Mouse (Mus musculus): ENCODE measurements around the gene Aars. TPM values are rescaled to one million over a fixed set of nuclear protein-coding genes. Genes with fewer than 3 reads are reported as not detected.
"Not testable (repeated sequence)": the region's sequence is repeated elsewhere in the genome, so short reads cannot be mapped to it uniquely, and the experiment has no call there.

The Aars gene
- polyA plus RNA-seq, 1 experiment: 192 TPM

DNA sequence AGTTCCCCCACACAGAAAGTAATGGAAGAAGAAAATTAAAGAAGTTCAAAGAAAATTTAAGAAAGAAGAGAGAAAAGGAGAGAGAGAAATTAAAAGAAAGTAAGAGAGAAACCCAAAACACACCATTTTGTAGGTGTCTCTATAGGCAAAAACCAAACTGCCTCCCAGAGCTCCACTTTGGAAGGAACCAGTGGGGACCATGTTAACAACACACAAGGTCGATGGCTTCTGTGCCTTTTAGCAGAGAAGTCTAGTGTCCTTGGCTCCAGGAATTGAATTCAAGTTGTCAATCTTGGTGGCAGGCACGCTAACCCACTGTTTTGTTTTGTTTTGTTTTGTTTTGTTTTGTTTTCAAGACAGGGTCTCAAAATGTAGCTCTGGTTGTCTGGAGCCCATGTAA is 29.9 kb downstream of the Aars start:
- no peak overlapping the region for H3K27ac ChIP-seq (ENCODE audit: insufficient read depth, low read length)
- peaks cover 10% of the 10 kb centered on the region for H3K4me1 ChIP-seq (ENCODE audit: control insufficient read depth, insufficient read depth, low read length)
- no peak overlapping the region for H3K4me3 ChIP-seq (ENCODE audit: insufficient read depth, low read length)
- no peak for TF ChIP-seq POLR2A (IDR thresholded peaks at IDR 0.05; ENCODE audit: low read depth, low read length)
- TF ChIP-seq CTCF (IDR thresholded peaks at IDR 0.05; ENCODE audit: borderline replicate concordance, insufficient read depth, low read length): no peak

DNA sequence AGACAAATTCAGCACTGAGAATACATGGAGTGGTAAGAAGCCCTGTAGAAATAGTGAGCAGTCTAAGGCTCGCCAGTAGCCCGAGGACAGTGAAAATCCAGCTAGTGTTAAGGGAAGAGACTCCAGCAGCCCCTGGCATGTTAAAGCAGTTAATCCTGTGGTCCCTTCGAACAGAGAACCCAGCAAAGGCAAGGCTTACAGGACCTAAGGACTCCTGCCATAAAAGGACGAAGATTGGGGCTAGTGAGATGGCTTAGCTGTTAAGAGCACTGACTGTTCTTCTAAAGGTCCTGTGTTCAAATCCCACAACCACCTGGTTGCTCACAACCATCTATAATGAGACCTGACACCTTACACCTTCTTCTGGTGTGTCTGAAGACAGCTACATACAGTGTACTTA is 33.4 kb downstream of the Aars start:
- no peaks in the 10 kb centered on the region for H3K4me1 ChIP-seq (ENCODE audit: control insufficient read depth, insufficient read depth, low read length)

DNA sequence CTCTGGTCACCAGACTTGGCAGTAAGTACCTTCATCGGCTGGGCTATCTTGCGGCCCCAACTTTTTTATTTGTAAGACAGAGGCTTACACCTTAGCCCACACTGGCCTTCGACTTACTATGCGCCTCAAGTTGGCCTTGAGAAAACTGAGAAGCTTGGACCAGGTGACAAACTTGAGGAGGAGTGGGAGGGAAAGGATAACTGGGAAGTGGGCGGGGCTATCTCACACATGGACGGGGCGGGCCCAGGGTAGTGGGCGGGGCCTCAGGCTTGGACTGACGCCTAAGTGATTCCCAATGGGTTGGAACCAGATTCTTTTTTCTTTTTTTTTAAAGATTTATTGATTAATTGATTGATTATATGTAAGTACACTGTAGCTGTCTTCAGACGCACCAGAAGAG is 34.5 kb downstream of the Aars start:
- H3K27ac ChIP-seq (ENCODE audit: insufficient read depth, low read length): no peak overlapping the region
- no peak overlapping the region for H3K4me3 ChIP-seq (ENCODE audit: insufficient read depth, low read length)
- TF ChIP-seq POLR2A (IDR thresholded peaks at IDR 0.05; ENCODE audit: low read depth, low read length): no peak
- TF ChIP-seq CTCF (IDR thresholded peaks at IDR 0.05; ENCODE audit: borderline replicate concordance, insufficient read depth, low read length): no peak
- no peaks in the 10 kb centered on the region for H3K4me1 ChIP-seq (ENCODE audit: control insufficient read depth, insufficient read depth, low read length)

More for the DNA sequence above, 33.4 kb downstream of the Aars start:
- no peak overlapping the region for H3K27ac ChIP-seq (ENCODE audit: insufficient read depth, low read length)
- TF ChIP-seq CTCF (IDR thresholded peaks at IDR 0.05; ENCODE audit: borderline replicate concordance, insufficient read depth, low read length) (no peak), POLR2A (IDR thresholded peaks at IDR 0.05; ENCODE audit: low read depth, low read length) (no peak)
- no peak overlapping the region for H3K4me3 ChIP-seq (ENCODE audit: insufficient read depth, low read length)

DNA sequence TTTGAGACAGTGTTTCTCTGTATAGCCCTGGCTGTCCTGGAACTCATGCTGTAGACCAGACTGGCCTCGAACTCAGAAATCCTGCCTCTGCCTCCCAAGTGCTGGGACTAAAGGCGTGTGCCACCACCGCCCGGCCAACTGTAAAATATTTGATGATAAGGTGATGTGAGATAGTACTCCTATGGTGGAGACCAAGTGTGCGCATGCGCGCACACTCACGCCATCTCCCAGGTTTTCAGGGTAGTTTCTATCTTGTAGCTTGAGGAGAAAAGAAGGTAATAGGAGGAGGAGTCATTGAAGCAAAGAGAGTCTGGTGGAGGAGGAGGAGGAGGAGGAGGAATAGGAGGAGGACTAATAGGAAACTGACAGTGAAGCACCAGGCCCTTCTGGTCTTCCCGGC is 35.7 kb downstream of the Aars start:
- not testable (repeated sequence) for H3K4me1 ChIP-seq (ENCODE audit: control insufficient read depth, insufficient read depth, low read length); H3K4me3 ChIP-seq (ENCODE audit: insufficient read depth, low read length); H3K27ac ChIP-seq (ENCODE audit: insufficient read depth, low read length)

DNA sequence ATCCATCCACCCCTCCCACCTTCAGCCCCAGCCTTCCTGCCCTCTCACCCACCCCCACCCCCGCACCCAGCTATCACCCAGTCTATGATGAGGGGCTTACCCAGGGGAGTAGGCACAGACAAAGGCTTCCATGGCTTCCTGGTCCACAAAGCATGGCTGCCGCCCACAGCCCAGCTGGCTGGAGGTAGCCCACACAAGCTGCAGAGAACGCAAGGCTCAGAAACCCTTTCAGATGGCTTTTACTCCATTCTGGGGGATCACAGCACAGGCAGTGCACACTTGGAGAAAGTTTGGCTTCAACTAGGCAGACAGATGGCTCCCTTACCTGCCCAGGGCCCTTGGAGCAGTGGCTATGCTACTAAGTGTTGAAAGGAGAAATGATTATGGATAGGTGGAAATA is 43.0 kb downstream of the Aars start:
- Histone ChIP-seq H3K4me1 (ENCODE audit: control insufficient read depth, insufficient read depth, low read length) (no peaks in the 10 kb centered on the region), H3K27ac (ENCODE audit: insufficient read depth, low read length) (no peak overlapping the region), H3K4me3 (ENCODE audit: insufficient read depth, low read length) (no peak overlapping the region)
- no peak for TF ChIP-seq POLR2A (IDR thresholded peaks at IDR 0.05; ENCODE audit: low read depth, low read length)
- no peak for TF ChIP-seq CTCF (IDR thresholded peaks at IDR 0.05; ENCODE audit: borderline replicate concordance, insufficient read depth, low read length)

DNA sequence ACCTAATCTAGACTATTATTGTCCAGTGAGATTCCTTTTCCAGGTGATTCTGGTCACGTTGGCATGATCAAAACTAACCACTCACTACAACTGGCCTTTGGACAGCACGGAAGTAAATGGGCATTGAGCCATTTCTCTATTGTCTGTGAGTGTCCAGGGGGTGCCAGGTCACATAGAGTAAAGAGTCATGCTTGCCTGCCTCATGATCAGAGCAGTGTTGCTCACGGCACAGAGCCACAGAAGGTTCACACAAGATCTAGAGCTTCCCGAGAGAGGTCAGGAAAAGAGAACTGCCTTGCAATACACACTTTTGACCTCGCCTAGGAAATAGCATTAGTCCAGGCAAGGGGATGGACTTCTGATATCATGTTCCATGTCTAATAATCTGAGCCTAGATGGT is 46.5 kb downstream of the Aars start:
- no peaks in the 10 kb centered on the region for H3K4me1 ChIP-seq (ENCODE audit: control insufficient read depth, insufficient read depth, low read length)
- no peak for TF ChIP-seq CTCF (IDR thresholded peaks at IDR 0.05; ENCODE audit: borderline replicate concordance, insufficient read depth, low read length)
- TF ChIP-seq POLR2A (IDR thresholded peaks at IDR 0.05; ENCODE audit: low read depth, low read length): no peak
- no peak overlapping the region for H3K27ac ChIP-seq (ENCODE audit: insufficient read depth, low read length)
- H3K4me3 ChIP-seq (ENCODE audit: insufficient read depth, low read length): no peak overlapping the region

- H3K4me1 ChIP-seq (ENCODE audit: control insufficient read depth, insufficient read depth, low read length): no peaks in the 10 kb centered on the region
- no peak overlapping the region for H3K27ac ChIP-seq (ENCODE audit: insufficient read depth, low read length)
- no peak overlapping the region for H3K4me3 ChIP-seq (ENCODE audit: insufficient read depth, low read length)
- TF ChIP-seq CTCF (IDR thresholded peaks at IDR 0.05; ENCODE audit: borderline replicate concordance, insufficient read depth, low read length) (no peak), POLR2A (IDR thresholded peaks at IDR 0.05; ENCODE audit: low read depth, low read length) (no peak)
These were observed 46.9 kb downstream of the Aars start for GRCm38 (mm10) chr8:111079861-111080271.

- no peak for TF ChIP-seq CTCF (IDR thresholded peaks at IDR 0.05; ENCODE audit: borderline replicate concordance, insufficient read depth, low read length)
- no peak for TF ChIP-seq POLR2A (IDR thresholded peaks at IDR 0.05; ENCODE audit: low read depth, low read length)
- Histone ChIP-seq H3K4me1 (ENCODE audit: control insufficient read depth, insufficient read depth, low read length) (no peaks in the 10 kb centered on the region), H3K4me3 (ENCODE audit: insufficient read depth, low read length) (no peak overlapping the region)
These were observed 48.8 kb downstream of the Aars start for GRCm38 (mm10) chr8:111081580-111082258.

GRCm38 (mm10) chr8:111083936-111084335 is 51.0 kb downstream of the Aars start:
- H3K27ac ChIP-seq (ENCODE audit: insufficient read depth, low read length); H3K4me1 ChIP-seq (ENCODE audit: control insufficient read depth, insufficient read depth, low read length); H3K4me3 ChIP-seq (ENCODE audit: insufficient read depth, low read length): not testable (repeated sequence)

More at GRCm38 (mm10) chr8:111081580-111082258, 48.8 kb downstream of the Aars start:
- H3K27ac ChIP-seq (ENCODE audit: insufficient read depth, low read length): no peak overlapping the region

DNA sequence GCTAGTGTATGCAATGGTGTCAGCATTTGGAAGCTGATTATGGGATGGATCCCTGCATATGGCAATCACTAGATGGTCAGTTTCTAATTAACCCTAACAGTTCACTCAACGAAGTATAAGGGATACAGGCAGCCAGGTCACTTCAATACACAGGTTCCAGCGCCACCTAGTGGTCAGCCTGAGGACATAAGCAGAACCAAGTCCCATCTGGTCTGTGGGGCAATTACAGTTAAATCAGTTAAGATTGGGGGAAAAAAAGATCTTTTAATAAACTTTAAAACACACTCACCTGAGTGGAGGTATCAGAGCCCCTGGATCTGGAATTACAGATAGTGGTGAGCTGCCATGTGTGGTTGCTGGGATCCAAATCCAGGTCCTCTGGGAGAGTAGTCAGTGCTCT is 57.2 kb downstream of the Aars start:
- Histone ChIP-seq H3K4me1 (ENCODE audit: control insufficient read depth, insufficient read depth, low read length) (no peaks in the 10 kb centered on the region), H3K4me3 (ENCODE audit: insufficient read depth, low read length) (no peak overlapping the region), H3K27ac (ENCODE audit: insufficient read depth, low read length) (no peak overlapping the region)
- TF ChIP-seq POLR2A (IDR thresholded peaks at IDR 0.05; ENCODE audit: low read depth, low read length) (no peak), CTCF (IDR thresholded peaks at IDR 0.05; ENCODE audit: borderline replicate concordance, insufficient read depth, low read length) (peak; percentile 89; the same call in 1 of the 2 replicates)

DNA sequence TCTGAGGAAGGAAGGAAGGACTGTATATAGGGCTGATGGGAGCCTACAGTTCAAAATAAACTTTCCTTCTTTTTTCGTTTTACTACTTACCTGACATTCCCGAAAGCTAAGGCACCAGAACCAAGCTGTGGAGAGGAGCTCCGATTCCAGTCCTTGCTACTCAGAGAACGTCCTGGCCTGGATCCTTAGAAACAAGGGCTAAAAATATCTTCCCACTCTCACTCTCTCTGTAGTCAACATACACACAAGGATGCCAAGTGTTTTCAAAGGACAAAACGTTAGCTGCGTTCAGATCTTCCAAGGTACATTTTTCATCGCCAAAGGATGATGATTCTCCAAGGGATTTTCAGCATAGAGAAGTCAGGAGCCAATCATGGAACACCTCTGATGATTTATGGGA is 58.8 kb downstream of the Aars start:
- Histone ChIP-seq H3K27ac (ENCODE audit: insufficient read depth, low read length) (no peak overlapping the region), H3K4me3 (ENCODE audit: insufficient read depth, low read length) (no peak overlapping the region), H3K4me1 (ENCODE audit: control insufficient read depth, insufficient read depth, low read length) (peaks cover 3% of the 10 kb centered on the region; the same call in 1 of the 2 replicates)
- TF ChIP-seq CTCF (IDR thresholded peaks at IDR 0.05; ENCODE audit: borderline replicate concordance, insufficient read depth, low read length): no peak
- TF ChIP-seq POLR2A (IDR thresholded peaks at IDR 0.05; ENCODE audit: low read depth, low read length): no peak

DNA sequence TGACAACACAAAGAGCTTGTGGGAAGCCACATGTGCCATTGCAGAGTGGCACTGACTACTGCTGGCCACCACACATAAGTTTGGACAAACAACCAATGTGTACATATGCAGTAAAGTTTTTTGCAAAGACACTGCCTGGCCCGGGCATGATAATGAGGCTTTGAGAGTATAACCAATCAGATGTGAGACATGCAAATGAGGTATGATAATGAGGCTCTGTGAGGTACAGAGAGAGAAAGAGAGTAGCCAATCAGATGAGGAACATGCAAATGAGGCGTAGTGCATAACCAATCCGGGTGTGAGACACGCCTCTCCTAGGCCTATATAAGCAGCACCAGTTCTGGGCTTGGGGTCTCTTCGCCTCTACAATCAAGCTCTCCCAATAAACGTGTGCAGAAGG is 59.4 kb downstream of the Aars start, which contains the start of gene Clec18a:
Gene Clec18a (minus strand): TSS at position 101 of the 400 bp plus-strand sequence.
- H3K27ac ChIP-seq (ENCODE audit: insufficient read depth, low read length); H3K4me1 ChIP-seq (ENCODE audit: control insufficient read depth, insufficient read depth, low read length); H3K4me3 ChIP-seq (ENCODE audit: insufficient read depth, low read length): not testable (repeated sequence)
